Mouse (Mus musculus) cerebellum, adult 2 months (tissue): ENCODE data around the gene Fam53b.

ENCODE experiments used
- CTCF ChIP-seq: fragments of 200-500 bp; IDR thresholded peaks from 2 replicates; pipeline ENCODE4 v1.5.1; 2011; ENCODE audit warnings: low read depth, mild to moderate bottlenecking, control low read depth, low read length, moderate library complexity, borderline replicate concordance; ENCODE audit not compliant: insufficient read depth
- POLR2A ChIP-seq: fragments of 200-500 bp; IDR thresholded peaks from 2 replicates; pipeline ENCODE4 v1.6.1; 2011; ENCODE audit warnings: low read length, control low read depth, borderline replicate concordance; ENCODE audit not compliant: insufficient read depth

GRCm38 (mm10) chr7:132780611-132781010, 33.1 kb downstream of the Fam53b start:
- TF ChIP-seq CTCF, result no peak
- TF ChIP-seq POLR2A, result no peak
